Mouse (Mus musculus) neutrophil, adult 5-6 weeks (primary cell): ENCODE measurements at regions not wholly inside any gene's neighbourhood (a gene's known extent, or its start where the extent isn't known, plus 50 kb on each side); places are given as distances from the start of the nearest gene placed in this dataset.

ENCODE experiments used
- ATAC-seq: fragments of 151-379, 151-347 bp; 2 replicates; pipeline ENCODE4 v1.8.0; 2017; ENCODE audit warnings: mild to moderate bottlenecking, moderate TSS enrichment; ENCODE audit not compliant: insufficient number of reproducible peaks, poor library complexity, low FRiP score, severe bottlenecking; ENCODE audit errors: extremely low read depth

DNA sequence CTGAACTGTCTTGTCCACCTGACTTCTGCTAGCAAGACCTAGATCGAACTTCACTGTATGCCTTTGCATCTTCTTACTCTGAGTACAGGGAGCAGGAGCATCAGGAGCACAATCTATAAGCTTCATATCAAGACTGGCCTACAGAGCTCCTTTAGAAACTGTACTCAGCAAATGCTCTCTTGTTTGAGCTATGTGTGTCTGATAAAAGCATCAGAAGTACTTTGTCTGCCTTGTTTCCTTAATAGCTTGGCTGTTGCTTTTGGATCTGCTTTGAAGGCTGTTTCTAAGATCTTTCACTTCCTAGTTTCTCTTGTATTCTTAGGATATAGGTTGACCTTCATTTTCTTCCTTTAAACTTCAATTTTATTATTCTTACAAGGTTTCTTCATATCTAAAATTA is 175.3 kb upstream of the Cypt12 start:
- ATAC-seq, result no peak

DNA sequence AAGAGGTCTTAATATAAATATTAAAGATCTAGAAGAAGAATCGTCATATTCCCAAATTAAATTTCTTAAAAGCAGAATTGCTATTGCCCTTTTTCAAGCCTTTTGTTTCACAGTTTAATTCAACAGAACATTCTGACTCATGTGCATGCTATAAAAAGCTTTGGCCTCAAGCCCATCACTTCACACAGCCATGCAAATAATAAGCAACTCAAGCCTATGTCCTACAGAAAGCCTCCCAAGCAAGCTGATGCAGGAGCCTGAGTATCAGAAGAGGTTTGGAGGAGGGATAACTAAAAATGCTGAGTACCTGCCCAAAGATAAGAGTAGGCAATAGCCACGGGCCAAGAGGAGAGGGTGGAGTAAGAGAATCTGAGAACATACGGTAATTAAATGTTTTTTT is 169.1 kb upstream of the Cypt12 start:
- no peak for ATAC-seq

DNA sequence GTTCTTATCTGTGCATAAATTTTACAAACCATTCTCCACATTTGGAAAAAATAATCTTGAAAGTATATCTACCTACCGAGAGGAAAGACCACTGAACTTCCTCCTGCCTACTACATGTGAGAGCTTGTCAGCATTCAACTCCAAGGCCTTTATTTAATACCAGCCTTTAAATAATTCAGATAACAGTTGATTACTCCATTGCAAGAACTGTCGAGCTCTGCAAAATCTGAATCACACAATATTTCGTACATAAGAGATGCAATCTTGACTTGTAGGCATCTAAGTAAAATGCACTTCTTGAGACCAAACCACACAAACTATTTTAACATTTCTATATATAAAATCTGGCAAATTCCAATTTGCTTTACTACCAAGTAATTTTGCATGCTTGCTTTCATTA is 164.1 kb upstream of the Cypt12 start:
- ATAC-seq, result no peak

DNA sequence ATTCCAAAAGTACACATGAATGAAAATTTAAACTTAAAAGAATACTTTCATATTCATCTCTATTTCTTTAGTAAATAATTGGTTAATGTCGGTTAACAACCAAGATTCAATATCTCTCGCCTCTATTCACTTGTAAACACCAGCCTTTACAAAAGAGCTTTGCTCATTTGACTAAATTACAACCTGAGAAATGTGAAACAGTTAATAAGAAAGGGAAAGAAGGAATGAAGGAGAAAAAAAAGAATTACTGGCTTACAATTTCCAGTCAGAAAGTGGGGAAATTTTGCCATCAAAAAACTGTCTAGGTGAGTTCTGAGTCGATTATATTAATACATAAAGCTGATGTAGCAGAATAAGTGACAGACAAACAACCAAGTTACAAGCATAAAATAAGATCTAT is 163.6 kb upstream of the Cypt12 start:
- no peak for ATAC-seq

DNA sequence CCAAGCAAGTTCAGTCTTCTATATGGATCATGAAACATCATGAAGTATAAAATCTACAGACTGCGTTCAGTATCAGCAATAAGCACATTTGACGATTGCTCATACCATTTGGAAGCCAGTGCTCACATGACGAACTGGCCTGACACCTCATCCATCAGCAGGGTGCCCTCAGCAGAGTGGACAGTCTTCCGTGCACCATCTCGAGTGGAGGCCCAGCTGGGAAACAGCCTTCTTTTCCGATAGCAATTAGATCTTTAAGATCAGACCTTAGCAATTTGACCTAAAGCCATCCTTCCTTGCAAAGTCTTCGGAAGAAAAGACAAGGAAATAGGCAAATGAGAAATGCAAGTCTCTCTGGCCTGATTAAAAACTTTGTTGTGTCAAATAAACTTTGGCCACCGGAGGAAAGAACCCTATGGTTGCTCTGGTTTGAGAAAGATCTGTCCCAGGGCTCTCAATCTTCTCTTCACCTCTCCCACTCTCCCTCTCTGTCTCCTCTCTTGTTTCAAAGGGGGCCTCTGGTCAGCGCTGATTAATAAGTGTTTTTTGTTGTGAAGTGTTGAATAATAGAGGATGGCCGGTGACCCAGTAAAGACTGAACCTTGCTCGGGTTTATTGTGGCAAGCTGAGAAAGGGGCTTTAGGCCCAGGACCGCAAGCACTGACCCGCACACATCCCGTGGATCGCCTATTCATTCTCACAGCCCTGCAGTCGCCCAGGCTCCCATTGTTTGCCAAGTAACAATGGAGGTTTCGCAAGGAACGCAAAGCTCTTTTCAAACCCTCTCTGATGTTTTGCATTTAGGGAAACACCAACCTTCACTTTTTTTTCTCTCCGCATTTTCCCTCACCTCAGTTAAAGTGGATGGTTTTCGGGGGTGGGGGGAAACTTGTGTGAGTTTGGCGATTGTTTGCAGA is 162.8 kb upstream of the Cypt12 start:
- no peak for ATAC-seq

DNA sequence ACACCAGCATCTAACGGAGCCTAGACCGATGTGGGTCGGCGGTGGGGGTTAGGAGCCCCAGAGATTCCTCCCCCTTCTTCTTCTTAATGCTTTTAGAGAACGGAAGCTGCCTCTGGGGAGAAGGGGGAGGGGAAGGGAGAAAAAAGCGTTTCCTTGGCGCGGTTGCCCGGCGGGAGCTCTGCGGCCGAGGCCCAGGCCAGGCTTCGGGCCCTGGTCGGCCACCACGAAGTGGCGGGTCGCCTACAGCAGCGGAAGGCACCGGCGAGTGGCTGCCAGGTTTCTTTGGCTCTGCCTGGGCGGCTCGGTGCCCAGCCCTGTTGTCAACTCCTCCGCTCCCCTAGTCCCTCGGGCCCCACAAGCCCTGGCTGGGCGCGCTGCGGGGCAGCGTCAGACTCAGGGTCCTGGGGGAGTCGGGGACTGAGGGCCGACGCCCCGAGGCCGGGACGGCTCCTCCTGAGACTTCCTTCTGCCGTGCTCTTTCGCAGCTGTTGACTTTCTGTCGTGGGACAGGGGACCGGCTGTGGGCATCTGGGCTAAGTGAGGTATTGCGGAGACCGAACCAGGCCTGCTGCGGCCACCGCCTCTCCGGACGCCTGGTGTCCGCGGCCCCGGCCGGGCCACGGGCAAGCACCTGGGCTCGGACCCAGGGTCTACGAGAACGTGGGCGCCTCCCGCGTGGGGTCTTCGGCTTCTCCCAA is 162.0 kb upstream of the Cypt12 start:
- no peak for ATAC-seq

DNA sequence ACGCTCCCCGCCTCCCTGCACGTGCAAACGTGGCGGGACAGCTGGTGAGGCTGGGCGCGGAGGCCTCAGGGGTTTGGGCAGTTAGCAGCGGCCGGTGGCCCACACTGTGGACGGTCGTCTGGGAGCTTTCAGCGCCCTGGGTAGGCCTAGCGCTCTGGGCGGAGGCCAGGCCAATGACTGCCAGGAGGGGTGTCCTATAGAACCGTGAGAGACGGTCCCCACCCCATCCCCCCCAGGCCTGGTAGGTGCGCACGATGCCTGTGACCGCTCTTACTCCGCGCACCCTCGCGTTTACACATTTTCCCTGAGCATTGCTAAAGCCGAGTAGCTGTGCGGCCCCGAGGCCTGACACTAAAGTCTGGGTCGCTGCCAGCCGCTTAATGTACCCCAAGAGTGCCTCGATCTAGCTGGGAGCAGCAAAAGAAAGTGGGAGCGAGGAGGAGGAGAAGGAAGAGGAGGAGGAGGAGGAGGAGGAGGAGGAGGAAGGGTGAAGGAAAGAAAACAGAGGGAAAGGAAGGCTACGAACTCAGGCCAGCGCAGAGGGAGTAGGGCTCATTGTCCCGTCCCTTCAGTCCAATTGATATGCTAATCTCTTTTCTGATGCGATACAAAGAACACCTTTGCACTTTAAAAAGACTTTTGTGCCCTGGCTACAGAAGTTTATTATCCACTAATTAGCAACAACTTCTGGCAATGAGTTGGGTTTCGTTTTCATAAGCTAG is 161.3 kb upstream of the Cypt12 start:
- no peak for ATAC-seq

DNA sequence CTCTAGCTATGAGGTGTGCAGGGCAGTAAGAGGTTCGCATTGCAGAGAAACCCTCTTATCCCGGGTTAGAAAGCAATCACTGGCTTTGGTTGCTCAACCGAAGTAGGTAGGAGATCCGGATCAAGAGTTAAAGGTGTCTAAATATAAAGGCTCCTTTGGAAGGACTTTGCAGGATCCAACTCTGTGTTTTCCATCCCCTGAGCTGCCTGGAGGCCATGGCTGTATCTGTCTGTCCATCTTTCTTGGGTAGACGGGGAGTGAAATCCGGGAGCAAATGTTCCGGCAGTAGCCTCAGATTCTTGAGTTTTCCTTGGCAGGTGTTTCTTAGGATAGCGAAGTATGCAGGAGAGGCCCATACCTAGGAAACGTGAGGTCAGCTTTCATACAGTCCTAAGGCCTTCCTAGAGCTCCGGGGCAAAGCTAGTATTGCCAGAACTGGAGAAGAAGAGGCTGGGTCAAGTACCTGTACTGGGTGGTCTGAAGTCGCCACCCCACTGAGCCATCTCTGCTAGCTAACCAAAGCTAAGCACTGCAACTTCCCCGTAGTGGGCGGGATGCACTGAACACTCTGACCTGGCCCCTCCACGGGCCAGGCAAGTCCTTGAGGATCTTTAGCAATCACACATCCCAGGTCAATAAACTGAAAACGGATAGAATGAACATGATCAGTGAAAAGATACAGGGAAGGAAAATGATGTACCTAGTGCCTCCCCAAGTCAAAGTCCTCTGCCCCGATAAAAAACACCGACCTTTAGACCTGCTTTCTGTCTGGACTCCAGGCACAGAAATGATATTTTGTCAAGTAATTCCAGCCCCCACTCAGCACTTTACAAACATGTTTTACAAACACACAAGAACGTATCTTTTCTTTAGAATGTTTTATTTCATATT is 160.5 kb upstream of the Cypt12 start:
- no peak for ATAC-seq

DNA sequence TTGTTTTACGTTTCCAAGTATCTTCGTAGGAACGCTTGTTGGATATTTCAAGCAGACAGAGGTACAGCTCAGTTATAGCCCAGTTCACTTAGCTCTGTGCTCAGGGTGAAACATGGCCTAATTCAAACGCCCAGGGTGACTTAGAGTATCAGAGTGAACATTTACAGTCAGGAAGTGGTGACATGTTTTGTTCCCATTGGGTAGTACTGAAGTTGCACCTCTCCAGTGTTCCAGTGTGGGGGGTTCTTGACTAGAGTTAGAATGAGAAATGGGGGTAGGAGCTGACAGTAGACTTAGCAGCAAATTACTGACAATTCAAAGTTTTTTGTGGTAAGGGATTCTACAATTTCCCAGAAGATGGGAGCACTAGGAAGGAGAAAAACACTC is 159.9 kb upstream of the Cypt12 start:
- no peak for ATAC-seq

DNA sequence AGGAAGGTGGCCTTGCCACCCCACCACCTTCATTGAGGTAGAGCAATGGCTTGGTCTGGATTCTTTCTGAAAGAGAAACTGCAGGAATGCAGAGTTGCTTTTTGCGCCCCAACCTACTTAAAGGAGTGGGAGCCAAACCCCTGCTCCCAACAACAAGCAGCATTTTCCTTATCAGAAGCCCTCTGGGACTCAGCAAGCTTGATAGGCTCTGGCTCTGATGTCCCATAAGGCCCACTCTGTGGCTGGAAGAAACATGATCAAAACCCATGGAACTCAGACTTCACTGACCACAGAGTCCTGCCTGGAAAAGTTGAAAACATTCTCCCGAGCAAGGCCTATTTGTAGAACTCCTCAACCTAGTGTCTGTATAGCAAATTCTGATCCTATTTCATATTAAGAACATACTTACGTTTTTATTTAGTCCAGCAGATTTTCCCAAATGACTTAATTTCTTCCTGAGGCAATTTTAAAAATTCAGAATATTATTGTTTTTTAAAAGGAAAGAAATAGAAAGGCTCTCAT is 159.4 kb upstream of the Cypt12 start:
- ATAC-seq, result no peak

DNA sequence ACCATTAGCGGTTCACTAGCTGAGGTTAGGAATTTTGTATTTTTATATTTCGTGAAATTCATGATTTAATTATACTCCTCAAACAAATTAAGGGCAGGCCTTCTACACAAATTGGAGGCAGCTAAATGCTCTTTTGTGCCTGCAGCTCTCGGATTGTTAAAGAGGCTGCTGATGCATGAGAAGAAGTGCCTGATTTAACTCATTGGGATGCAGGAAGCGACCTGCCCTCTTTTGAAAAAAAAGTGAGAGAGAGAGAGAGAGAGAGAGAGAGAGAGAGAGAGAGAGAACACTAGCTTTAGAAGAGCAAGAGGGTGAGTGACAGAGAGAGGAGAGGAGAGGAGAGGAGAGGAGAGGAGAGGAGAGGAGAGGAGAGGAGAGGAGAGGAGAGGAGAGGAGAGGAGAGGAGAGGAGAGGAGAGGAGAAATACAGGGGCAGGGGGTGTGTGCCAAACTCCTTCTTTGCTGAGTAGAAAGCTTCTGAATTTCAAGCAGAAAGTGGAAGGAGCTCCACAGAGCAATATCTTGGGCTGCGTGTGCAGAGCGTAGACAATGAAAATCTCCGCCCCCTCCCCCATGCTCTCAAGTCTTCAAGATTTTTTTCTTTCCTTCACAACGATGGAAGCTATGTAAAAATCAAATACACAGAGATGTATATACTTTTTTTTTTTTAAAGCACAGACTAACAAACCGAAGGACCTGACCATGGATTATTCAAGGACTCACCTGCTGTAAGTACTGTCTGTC is 158.6 kb upstream of the Cypt12 start:
- ATAC-seq, result no peak

DNA sequence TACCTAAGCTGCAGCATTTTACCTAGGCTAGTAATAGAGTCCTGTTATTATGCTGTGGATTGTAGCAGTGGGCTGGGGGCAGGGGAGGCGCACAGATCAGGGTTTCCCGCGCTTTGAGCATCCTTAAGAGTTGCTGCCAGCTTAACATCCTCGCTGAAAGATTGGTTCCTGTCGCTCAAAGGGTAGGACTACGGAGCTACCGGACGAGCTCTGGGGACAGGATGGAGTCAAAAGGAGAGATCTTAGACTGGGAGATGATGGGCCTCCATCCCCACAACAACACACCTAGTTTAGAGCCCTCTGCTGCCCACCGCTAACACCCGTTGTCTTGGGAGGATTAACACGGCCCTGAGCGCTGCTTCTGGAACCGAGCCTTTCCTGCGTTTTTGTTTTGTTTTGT is 157.9 kb upstream of the Cypt12 start:
- ATAC-seq, result no peak

DNA sequence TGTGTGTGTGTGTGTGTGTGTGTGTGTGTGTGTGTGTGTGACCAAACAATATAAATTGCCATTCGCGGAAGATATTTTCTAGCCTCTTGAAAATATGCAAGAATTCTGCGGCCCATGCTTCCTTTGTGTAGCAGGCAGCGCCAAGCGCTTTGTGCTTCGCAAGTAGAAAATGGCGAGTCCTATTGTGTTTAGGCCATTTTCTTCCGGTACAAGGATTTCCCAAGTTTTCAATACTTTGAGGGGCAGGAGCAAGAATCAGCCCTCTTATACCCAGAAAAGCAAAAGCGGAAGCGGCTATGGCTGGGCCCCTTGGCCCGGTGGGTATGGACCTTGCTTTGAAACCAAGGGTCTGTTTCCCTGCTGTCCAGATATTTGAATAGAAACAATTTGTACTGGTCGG is 157.4 kb upstream of the Cypt12 start:
- no peak for ATAC-seq

DNA sequence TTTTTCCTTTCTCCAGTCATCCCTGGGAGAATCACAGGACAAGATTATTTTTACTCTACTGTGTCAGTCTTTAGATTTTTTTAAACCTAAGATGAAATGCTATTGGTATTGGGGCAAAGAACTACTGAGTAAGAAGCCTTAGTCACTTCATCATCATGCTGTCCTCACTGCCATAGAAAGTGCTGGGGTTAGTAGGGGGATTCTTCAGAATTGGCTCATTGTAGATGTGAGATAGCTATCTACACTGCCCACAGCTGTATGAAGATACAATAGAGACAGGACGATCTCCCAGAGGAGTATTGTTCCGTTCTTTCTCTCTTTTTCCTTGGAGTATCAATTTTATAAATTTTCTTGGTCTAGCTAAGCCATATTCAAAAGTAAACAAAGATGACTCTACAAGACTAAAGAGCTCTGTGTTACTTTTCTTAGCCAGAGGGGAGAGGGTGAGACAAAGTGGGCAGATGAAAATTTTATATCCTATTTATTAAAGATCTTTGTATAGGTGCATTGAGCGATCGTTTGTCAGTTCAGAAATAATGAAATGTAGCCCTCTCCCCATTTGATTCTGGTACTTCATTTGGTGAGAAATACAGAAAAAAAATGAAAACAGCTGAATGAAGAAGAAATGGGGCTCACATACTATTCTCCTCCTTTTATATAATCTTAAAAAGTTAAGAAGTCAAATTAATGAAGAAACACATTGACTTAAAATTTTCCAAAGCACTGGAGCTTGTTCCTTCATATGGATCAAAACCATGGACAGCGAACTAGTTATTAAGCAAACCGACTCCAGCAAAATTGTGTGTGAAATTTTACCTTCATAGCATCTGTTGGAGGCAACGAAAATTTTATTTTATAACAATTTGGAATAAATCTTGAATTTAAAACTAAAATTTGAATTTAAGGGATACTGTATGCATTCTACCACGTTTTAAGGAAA is 156.6 kb upstream of the Cypt12 start:
- no peak for ATAC-seq

DNA sequence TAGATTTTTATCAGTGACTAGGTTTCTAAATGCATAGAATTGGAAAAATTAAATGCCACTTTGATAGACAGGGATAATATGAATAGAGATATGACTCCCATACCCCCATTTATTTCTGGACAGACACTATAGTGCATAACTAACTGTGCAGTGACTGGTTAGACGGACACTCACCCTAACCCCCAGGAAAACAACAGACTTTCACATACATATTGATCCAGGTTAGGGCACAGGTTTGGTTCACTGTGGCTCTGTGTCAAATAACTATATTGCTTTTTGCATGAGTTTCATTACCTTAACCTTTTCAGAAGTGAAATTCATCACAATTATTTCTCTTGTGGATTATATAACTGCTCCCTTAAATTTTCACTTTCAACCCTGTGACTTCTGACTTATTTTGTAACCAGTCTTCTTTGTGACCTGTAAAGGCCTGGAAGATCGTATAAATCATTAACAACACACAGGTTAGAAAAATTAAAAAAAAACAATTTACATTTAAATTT is 155.6 kb upstream of the Cypt12 start:
- no peak for ATAC-seq

DNA sequence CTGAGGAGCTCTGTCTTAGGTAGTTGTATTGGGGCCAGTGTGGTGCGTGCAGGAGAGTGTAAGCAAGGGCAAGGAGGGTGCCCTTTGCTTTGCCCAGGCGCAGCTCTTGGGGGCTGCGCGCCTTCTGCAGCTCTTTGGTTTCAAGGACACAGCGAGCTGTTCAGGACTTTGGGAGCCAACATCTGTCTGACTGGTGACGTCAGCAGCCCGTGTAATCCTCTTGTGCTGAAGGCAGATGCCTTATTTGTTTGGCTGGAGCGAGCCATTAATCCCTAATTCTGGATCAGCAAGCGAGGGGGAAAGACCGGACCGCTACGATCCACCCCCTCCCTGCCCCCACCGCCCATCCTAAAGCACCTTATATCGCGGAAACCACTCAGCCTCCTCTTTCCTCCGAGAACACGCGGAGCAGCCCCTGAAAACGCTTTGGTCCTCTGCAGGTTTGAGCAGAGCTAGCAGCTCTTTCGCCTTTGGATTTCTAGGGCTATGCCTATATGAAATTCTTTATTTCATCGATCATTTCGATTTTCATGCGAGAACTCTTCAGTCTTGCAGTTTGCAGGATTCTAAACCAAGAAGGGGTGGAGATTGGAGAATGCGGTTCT is 154.5 kb upstream of the Cypt12 start:
- ATAC-seq, result 0 out of 2 replicates have a peak, but pooled peaks have one; percentile 9
